18 mouse cellular contexts compared by ENCODE assay signal in genomic region chr16:70524273-70524672, GRCm38 (mm10).
"Had no signal": no experiment of that assay in that cellular context is flagged by ENCODE, and none has a peak within 500 bp of the region (broad histone marks: within the 10 kb centered on the region; RNA-seq: fewer than 3 reads in every experiment).

No protein-coding gene starts in this region.

- H3K4me2 ChIP-seq: lung, embryonic 14.5 days; midbrain, embryonic 12.5 days; neural tube, embryonic 13.5 days; neural tube, embryonic 15.5 days had no signal

- H3K36me3 ChIP-seq: midbrain, embryonic 10.5 days; midbrain, embryonic 12.5 days; neural tube, embryonic 13.5 days; neural tube, embryonic 15.5 days had no signal

- H3K27ac ChIP-seq: midbrain, embryonic 10.5 days; midbrain, embryonic 12.5 days; neural tube, embryonic 13.5 days; neural tube, embryonic 15.5 days had no signal

- H3K9me3 ChIP-seq: midbrain, embryonic 10.5 days; midbrain, embryonic 12.5 days; neural tube, embryonic 13.5 days; neural tube, embryonic 15.5 days had no signal

- ATAC-seq: midbrain, embryonic 16.5 days had no signal

- H3K27me3 ChIP-seq: midbrain, embryonic 12.5 days; neural tube, embryonic 13.5 days; neural tube, embryonic 15.5 days had no signal

- DNase-seq: lung, adult 18-20 months; lung, embryonic 14.5 days; lung, postnatal 14 days; lung, postnatal 36 days; retina, postnatal 1 day; right cerebral cortex, adult 18-20 months; right cerebral cortex, postnatal 25 days; right cerebral cortex, postnatal 4 days; spleen, adult 18-20 months; thymus, adult 2 months; thymus, postnatal 25 days; thymus, postnatal 4 days had no signal

- H3K4me1 ChIP-seq: midbrain, embryonic 10.5 days; midbrain, embryonic 12.5 days; neural tube, embryonic 13.5 days; neural tube, embryonic 15.5 days had no signal

- H3K4me3 ChIP-seq: midbrain, embryonic 10.5 days; midbrain, embryonic 12.5 days; myocyte; neural tube, embryonic 13.5 days; neural tube, embryonic 15.5 days had no signal

- H3K9ac ChIP-seq: lung, embryonic 14.5 days; midbrain, embryonic 12.5 days; neural tube, embryonic 13.5 days; neural tube, embryonic 15.5 days had no signal
